Mouse (Mus musculus): ENCODE measurements around the gene Galk1. TPM values are rescaled to one million over a fixed set of nuclear protein-coding genes. Genes with fewer than 3 reads are reported as not detected.

Galk1 gene
- total and polyA plus RNA-seq, 3 experiments: 253 to 326 TPM; not detected in 1

DNA sequence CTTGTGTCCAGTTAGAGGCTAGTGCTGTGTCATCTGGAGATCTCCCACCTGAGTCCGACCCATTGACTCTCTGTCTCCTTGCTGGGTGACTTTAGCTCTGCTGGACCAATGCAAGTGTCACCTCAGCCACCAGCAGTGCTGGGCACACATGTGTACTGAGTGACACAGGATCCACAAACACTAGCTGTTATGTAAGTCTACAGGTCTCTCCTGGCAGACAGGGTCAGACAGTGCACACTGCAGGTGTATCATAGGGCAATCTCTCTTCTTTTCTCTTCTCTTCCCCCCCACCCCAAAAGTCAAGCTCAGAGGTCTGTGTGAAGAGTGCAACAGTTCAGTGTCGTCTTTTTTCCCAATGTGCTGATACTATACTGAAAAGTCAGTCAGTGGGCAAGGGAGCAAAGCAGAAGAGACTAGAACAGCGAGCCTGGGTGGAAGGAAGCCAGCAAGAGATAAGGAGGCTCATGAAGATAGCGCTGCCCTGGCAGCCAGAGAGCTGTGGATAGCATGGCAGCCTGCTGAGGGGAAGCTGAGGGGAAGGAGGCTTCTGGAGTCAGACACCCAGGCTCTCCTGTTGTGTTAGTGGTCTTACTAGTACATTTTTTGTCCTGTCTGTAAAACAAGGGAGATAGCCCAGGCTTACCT lies 44.8 kb upstream of the Galk1 start (continued):
- TF ChIP-seq GABPA (IDR thresholded peaks at IDR 0.05; ENCODE audit: low read depth, low read length): no peak; the same call in 1 of the 2 replicates
- TF ChIP-seq MXI1 (IDR thresholded peaks at IDR 0.05; ENCODE audit: low read depth, low read length): peak; percentile 85
- no peak for TF ChIP-seq KAT2A (conservative IDR thresholded peaks at IDR 0.05; ENCODE audit: low read depth, low read length)
- peak; percentile 78 for TF ChIP-seq RCOR1 (IDR thresholded peaks at IDR 0.05; ENCODE audit: low read depth, low read length)
- TF ChIP-seq ZMIZ1 (IDR thresholded peaks at IDR 0.05; ENCODE audit: low read depth, low read length): peak; percentile 49; the same call in 1 of the 2 replicates
- no peak; the same call in 1 of the 2 replicates for TF ChIP-seq BHLHE40 (IDR thresholded peaks at IDR 0.05; ENCODE audit: borderline replicate concordance, low read depth, low read length)
- no peak for TF ChIP-seq NRF1 (IDR thresholded peaks at IDR 0.05; ENCODE audit: insufficient read depth, low read depth, low read length, poor library complexity, severe bottlenecking)
- peak; percentile 99 for TF ChIP-seq GATA1 (IDR thresholded peaks at IDR 0.05; ENCODE audit: low read depth, low read length)
- no peak; the same call in 1 of the 2 replicates for TF ChIP-seq CHD2 (IDR thresholded peaks at IDR 0.05; ENCODE audit: low read length)
- TF ChIP-seq ZKSCAN1 (IDR thresholded peaks at IDR 0.05; ENCODE audit: low read depth, low read length): no peak
- TF ChIP-seq CTCF (IDR thresholded peaks at IDR 0.05 in 2 of 3, conservative IDR thresholded peaks at IDR 0.05 in 1 of 3; ENCODE audit: control insufficient read depth in 1 of 3, insufficient read depth in 1 of 3, low read depth in 2 of 3, low read length in 3 of 3, poor library complexity in 1 of 3, severe bottlenecking in 1 of 3): no peak
- TF ChIP-seq MAX (IDR thresholded peaks at IDR 0.05; ENCODE audit: low read length): peak; percentile 45; the same call in 1 of the 2 replicates

DNA sequence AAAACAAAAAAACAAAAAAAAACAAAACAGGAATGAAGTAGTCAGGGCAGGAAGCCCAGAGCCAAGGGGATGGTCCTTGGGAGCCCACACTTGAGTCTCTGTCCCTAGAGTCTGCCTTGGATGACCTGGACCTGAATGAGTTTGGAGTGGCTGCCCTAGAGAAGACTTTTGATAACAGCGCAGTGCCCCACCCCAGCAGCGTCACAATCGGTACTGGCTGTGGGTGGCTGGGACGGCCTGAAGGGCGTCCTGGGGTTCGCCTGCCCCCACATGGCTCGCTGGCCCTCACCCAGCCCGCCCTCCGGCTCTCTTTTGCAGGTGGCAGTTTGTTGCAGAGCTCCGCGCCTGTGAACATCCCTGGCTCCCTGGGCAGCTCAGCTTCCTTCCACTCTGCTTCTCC lies 43.4 kb upstream of the Galk1 start:
- no peak overlapping the region for H3K4me3 ChIP-seq (ENCODE audit: control insufficient read depth in 1 of 2, insufficient read depth in 1 of 2, low read depth in 2 of 2, low read length in 2 of 2)
- DNase-seq (ENCODE audit: low read depth, low spot score): no peak
- H3K4me1 ChIP-seq (ENCODE audit: control insufficient read depth in 1 of 2, insufficient read depth in 2 of 2, low read length in 2 of 2): peaks cover 21 to 48% of the 10 kb centered on the region in 2 experiments
- H3K36me3 ChIP-seq (ENCODE audit: control insufficient read depth in 1 of 2, insufficient read depth in 2 of 2, low read length in 2 of 2): peaks cover 26 to 35% of the 10 kb centered on the region in 2 experiments
- no peak overlapping the region for H3K9ac ChIP-seq (ENCODE audit: control insufficient read depth, low read depth, low read length, poor library complexity, severe bottlenecking)
- H3K27me3 ChIP-seq (ENCODE audit: control insufficient read depth in 1 of 2, insufficient read depth in 2 of 2, low read length in 2 of 2): no peaks in the 10 kb centered on the region
- H3K9me3 ChIP-seq (replicated peaks; ENCODE audit: insufficient read depth, low read length): no peaks in the 10 kb centered on the region
- no peaks in the 10 kb centered on the region for H3K79me2 ChIP-seq (ENCODE audit: control insufficient read depth, insufficient read depth, low read length, poor library complexity)
- H3K27ac ChIP-seq (ENCODE audit: control insufficient read depth, low read depth, low read length): no peak overlapping the region
- no peak for TF ChIP-seq TBP (IDR thresholded peaks at IDR 0.05; ENCODE audit: low read depth, low read length)
- no peak for TF ChIP-seq POLR2AphosphoS5 (IDR thresholded peaks at IDR 0.05; ENCODE audit: borderline replicate concordance, low read depth, low read length)
- no peak for TF ChIP-seq POLR2AphosphoS2 (IDR thresholded peaks at IDR 0.05; ENCODE audit: low read length)
- TF ChIP-seq EP300 (IDR thresholded peaks at IDR 0.05; ENCODE audit: low read depth in 1 of 2, low read length in 2 of 2): no peak
- TF ChIP-seq ELF1 (IDR thresholded peaks at IDR 0.05; ENCODE audit: low read depth, low read length): no peak
- no peak for TF ChIP-seq UBTF (IDR thresholded peaks at IDR 0.05; ENCODE audit: borderline replicate concordance, insufficient read depth, low read depth, low read length)
- TF ChIP-seq RCOR1 (IDR thresholded peaks at IDR 0.05; ENCODE audit: low read depth, low read length): no peak
- TF ChIP-seq MYB (IDR thresholded peaks at IDR 0.05; ENCODE audit: low read depth, low read length): no peak
- TF ChIP-seq NELFE (IDR thresholded peaks at IDR 0.05; ENCODE audit: low read depth, low read length): no peak
- TF ChIP-seq ZNF384 (IDR thresholded peaks at IDR 0.05; ENCODE audit: low read depth, low read length): no peak
- no peak for TF ChIP-seq ZKSCAN1 (IDR thresholded peaks at IDR 0.05; ENCODE audit: low read depth, low read length)
- TF ChIP-seq NRF1 (IDR thresholded peaks at IDR 0.05; ENCODE audit: insufficient read depth, low read depth, low read length, poor library complexity, severe bottlenecking): no peak
- no peak for TF ChIP-seq TAL1 (IDR thresholded peaks at IDR 0.05; ENCODE audit: low read length)
- TF ChIP-seq HCFC1 (IDR thresholded peaks at IDR 0.05; ENCODE audit: low read depth, low read length): no peak
- no peak for TF ChIP-seq MXI1 (IDR thresholded peaks at IDR 0.05; ENCODE audit: low read depth, low read length)
- TF ChIP-seq RAD21 (IDR thresholded peaks at IDR 0.05; ENCODE audit: low read depth, low read length): no peak
- no peak for TF ChIP-seq MAX (IDR thresholded peaks at IDR 0.05; ENCODE audit: low read length)
